Mouse (Mus musculus): ENCODE measurements around the gene Nucb1.
"Not testable (repeated sequence)": the region's sequence is repeated elsewhere in the genome, so short reads cannot be mapped to it uniquely, and the experiment has no call there.

Nucb1 gene

DNA sequence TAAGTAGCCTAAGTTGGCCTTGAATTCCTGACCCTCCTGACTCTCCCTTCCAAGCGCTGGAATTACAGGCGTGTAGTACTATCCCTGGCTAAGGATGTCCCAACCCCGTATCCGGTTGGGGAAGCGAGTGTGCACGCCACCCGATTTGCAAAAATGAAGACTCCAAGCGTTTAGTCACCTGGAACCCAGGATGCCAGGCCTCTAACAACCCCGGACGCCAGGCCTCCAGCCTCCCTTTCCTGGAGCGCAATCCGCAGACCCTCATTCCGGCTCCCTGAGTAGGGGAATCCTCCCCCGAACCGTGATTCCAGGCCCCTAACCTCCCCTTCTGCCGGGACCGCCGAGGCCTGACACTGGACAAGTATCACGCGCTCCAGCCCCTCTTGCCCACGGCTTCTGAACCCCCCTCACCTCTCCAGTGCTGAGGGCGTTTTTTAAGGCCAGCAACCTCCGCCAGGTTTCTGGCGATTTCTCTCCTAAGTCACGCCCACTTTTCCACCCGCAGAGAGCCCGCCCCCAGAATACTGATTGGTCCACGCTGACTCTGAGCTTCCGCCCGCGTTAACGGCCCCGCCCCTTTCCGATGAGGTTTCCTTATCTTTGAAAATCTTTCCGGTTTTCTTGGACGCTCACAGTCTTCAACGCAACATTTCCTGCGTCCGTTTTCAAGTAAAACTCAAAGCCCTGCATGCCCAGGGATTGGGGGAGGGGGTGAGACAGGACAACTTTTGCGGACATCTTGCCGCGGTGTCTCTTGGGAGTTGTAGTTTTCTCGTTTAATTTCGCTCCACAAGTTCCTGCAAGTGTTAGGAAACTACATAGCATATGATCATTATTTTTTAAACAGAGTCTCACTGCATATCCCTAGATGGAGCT, at the start of gene Nucb1:
Gene Nucb1 (minus strand): TSS at position 495 of the 876 bp plus-strand sequence.
- peak; percentile 87 for DNase-seq

DNA sequence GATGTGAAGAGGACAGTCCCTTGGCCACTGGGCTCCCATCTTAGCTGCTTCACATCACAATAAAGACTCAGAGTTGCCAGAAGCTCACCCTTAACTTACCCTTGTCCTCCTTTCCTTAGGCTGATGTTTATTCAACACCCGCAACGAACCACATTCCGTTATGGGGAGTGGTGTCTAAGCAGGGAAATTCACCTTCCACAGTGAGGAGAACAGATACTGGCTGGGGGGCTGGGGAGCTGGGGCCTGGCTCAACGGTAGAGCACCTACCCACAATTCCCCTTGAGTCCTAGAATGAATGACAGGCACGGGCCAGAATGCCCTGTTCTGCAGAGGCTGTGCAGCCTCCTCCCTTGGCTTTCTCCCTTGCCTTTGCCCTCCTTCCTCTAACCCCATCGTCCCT, 48.7 kb upstream of the Nucb1 start:
- no peak for DNase-seq

DNA sequence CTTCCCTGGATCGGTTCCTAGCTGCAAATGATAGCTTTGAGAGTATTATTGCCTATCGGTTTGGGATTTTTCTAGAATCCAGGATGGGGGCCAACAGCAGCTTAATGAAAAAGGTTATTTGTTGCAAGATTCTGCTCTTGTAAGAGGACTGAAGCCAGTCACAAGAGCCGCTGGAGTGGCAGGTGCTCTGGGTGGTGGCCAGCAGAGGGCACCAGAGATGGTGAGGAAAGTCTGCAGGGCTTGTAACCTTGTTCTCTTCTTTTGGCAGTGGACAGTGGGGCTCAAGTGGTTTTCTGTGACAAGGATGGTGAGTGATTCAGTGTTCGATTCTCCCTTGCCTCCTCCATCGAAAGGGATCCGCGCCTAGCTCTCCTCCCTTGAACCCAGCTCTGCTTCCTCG, 45.6 kb upstream of the Nucb1 start:
- DNase-seq, result peak; percentile 65

DNA sequence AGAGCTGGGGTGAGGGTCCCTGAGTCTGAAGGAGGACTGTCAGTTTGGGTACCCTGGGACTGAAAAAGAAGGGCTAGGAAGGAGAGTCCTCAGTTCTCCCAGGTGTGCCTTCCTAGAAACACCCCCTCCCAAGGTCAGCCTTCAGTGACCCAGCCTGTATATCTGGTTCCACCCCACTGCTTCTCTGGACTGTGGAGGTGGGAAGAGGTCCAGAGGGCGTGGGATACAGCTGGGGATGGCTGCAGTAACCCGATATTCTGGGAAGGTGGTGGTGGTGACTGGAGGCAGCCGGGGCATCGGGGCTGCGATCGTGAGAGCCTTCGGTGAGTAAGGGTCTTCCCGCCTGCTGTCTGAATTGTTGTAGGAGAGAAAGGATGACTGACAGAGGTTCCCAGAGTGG, 44.5 kb upstream of the Nucb1 start, which contains the start of gene Hsd17b14:
Gene Hsd17b14 (plus strand): TSS at position 150 of the 400 bp plus-strand sequence.
- no peak for DNase-seq

DNA sequence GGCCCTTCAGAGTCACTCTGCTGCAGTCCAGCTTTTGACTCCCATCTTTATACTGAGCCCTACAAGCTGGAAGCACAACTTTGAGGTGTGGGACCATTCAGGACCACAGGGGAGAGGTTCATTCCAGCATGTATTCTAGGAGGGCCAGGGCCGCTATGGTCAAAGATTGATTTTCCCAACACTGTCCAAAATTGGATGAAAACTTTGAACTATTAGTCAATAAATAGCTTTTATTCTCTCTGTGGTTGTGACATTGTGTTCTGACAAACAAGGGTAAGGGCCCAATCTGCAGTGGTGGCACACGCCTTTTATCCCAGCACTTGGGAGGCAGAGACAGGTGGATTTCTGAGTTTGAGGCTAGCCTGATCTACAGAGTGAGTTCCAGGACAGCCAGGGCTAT, 43.8 kb upstream of the Nucb1 start:
- no peak for DNase-seq

DNA sequence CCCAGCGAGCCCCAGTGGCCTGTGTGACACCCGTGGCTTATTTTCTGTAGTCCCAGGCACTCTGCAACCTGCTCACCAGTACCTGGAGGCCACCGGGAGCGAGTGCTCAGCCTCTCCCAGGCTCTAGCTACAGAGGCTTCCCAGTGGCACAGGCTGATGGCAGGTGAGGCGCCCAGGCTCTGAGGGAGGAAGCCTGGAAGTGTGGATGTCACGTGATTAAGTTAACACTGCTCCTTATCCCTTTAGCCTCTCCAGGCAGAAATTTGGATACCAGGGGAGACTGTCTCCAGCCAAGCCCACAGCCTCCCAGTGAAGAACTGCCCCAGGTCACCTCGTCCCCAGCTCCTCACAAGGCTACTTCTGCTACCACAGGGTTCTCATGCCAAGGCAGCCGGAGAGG, 43.3 kb upstream of the Nucb1 start:
- DNase-seq, result no peak

DNA sequence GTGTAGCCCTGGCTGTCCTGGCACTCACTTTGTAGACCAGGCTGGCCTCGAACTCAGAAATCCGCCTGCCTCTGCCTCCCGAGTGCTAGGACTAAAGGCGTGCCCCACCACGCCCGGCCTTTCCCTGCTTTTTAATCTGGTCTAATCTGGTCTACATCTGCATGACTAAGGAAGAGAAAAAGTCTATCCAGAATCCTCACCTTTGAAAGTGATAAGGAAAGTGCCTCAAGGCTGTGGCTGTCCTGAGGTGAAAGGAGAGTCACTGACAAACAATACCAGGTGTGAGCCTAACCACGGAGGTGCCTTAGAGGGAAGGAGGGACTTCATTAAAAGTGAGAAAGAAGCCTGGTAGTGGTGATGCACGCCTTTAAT, 41.3 kb upstream of the Nucb1 start:
- DNase-seq, result no peak

DNA sequence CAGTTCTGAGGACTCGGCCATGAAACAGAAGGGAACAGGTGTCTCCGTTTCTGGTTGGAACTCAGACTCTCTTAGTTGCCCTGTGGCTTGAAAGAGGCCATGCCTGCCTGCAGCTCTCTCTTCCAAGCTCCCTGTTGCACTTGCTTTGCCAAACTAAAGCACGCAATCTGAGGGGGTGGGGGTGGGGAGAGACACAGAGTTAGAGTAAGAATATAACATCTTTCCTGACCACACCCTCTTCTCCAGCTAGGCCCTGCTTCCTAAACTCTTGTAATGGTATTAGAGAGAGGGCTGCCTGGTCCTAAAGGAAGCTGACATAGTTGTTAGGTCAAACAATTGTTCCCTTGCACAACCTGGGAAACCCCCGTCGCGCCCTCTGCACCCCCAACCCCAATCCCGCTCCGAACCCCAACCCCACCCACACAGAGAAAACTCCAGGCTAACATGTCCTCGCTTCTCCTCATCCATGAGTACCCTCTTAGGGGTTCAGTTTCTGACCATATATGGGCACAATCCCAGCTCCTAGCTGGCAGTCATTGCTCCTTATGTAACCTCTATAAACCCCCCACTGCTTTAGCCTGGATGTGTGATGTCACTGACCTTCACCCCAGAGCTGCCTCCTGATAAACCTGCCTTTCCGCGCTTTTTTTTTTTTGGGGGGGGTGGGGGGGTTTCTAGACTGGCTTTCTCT, 40.8 kb upstream of the Nucb1 start:
- no peak for DNase-seq

DNA sequence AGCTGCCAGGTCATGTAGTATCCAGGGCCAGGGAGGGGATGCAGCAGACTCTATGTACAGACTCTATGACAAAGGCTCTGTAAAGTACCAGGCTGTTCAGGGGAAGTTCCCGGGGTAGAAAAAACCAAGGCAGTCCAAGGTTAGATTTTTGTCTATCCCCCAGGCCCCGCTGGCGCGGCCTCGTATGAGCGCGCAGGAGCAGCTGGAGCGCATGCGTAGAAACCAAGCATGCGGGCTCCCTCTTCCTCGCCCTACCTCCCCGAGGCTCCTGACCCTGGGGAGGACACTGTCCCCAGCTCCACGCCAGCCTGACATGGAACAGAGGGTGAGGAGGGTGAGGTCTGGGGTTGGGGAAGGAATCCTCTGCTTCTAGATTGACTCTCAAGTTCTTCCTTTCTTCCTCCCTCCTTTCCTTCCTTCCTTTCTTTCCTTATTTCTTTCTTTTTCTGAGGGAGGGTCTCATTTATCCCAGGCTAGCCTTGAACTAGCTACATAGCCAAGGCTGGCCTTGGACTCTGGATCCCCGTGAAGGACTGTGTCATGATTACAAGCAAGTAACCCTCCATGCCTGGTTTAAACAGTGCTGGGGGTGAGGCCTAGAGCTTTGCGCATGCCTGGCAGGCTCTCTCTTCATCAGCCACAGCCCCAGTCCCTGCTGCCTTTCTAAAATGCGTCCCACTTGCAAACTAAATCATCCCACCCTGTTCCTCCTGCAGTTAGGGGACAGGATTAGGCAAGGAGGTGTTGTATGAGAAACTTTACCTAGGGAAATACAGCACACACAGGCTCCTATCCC, 39.6 kb upstream of the Nucb1 start:
- no peak for DNase-seq

DNA sequence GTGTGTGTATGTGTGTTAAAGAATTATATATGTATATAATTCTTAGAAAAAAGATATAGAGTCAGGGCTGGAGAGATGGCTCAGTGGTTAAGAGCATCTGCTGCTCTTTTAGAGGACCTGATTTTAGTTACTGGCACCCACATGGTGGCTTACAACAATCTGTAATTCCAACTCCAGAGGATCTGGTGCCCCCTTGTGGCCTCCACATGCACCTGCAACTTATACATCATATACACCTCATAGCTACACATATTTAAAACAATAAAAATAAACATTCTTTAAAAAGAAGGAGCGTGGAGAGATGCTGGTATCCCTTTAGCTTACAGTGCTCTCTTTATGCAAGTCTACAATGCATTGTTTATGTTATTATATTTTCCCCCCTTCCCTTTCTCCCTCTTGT, 34.3 kb upstream of the Nucb1 start:
- no peak for DNase-seq

DNA sequence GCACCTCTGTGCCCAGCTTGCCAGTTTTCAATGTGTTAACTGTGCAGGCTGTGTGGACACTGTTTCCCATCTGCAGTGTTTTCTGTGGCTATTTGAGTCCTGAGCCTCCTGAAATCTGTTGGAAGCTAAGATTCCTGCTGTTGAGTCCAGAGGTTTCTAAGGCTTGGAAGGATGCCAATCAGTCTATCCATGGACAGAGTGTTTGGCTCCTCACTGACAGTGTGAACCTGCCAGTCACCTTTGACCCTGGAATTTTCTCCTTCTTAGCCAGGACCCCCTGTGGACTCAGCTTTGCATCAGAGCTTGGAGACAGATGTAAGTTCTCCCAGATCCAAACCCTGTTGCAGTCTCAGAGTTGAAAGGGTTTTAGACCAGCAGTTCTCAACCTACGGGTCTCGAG, 30.0 kb upstream of the Nucb1 start:
- no peak for DNase-seq

DNA sequence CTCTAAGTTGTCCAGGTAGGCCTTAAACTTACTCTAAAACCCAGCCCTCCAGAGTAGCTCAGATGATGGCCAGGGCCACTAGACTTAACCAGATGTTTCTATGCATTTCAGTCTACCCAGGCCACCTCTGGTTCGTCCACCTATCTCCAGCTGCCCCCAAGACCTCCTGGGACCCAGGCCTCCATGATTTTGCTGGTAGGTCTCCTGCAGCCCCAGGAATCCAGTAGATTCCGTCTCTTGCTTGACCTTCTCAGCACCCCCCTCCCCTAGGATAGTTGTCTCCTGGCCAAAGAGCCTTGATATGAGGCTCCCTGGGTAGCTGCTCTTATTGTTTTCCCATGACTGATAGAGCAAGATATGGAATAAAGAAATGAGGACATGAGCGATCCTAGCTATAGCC, 28.9 kb upstream of the Nucb1 start:
- DNase-seq, result no peak

DNA sequence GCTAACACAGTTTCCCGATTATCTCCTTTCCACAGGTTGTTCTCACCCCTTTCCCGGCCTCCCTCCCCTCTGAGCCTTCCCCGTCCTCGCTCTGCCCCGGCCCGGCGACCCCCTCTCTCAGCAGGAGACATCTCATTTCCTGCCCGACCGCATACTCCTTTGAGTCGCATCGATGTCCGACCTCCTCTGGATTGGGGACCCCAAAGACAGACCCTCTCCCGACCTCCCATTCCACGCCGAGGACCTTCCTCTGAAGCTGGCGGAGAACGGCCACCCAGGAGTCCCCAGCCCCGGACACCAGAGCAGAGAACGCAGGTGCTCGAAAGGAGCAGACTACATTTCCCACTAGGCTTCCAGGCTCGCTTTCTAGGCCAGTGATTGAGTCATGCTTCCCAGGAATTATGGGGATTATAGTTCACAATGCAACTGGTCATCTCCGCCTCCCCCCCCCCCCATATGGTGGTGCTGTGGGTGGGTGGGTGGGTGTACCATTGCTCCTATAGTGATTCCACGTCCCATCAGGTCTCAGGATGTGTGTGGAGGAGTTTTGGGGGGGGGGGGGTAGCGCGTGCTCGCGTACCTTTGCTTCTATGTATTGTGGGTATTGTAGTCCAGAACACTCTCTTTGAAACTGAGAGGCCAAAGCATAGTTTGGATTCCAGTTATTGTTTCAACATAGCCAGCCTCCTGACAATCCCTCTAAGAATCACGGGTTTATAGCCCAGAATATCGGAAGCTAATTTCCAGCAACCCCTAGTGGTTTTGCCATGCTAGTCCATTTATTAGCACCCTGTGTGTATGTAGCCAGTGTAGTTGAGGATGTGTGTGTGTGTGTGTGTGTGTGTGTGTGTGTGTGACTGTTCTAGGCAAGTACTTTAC, 28.2 kb upstream of the Nucb1 start:
- DNase-seq, result peak; percentile 53

DNA sequence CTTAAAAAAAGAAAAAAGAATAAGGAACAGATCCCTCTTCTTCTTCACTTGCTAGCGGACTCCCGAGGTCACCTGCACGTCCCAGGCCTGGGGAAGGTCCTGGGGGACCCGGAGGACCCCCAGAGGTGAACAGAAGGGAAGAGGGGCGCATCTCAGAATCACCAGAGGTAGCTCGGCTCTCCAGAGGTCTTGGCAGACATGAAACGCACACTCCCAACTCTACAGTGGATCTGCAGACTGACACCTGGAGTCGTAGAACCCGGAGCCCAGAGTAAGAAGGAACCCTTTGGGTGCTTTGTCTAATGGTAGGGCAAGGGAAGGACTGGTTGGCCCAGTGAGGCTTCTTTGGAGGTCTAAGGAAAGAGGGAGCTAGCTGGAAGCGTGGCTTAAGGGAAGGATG, 27.4 kb upstream of the Nucb1 start:
- DNase-seq, result no peak

DNA sequence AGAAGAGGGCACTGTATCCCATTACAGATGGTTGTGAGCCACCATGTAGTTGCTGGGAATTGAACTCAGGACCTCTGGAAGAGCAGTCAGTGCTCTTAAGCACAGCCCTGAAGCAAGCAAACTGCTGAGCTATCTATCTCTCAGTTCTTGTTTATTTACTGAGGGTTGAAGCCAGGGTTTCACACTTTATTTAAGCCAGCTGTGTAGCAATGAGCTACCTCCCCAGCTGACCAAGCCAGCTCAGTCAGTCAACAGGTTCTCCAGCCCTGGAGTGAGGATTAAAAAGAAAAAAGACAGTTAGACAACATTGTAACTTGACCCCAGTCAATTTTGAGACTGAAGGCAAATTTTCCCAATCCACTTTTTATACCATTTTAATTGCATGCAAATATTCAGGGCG, 25.5 kb upstream of the Nucb1 start:
- DNase-seq, result no peak

DNA sequence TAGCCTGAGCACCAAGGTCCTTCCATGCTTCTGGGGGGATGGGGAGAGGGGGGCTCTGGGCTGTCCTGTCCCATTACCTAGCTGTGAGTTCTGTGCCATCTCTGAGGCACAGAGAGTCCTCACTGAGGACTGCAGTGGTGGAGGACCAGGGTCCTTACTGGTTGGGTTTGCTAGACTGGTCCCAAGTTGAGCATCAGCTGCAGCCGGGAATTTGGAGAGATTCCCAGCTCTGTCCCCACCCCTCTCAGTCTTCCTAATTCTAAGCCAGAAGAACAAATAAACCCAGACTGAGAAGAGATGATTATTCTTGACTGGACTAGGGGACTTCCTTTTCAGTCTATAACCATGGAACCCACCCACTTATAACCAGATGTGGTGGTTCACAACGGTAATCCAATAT, 20.4 kb upstream of the Nucb1 start:
- no peak for DNase-seq

DNA sequence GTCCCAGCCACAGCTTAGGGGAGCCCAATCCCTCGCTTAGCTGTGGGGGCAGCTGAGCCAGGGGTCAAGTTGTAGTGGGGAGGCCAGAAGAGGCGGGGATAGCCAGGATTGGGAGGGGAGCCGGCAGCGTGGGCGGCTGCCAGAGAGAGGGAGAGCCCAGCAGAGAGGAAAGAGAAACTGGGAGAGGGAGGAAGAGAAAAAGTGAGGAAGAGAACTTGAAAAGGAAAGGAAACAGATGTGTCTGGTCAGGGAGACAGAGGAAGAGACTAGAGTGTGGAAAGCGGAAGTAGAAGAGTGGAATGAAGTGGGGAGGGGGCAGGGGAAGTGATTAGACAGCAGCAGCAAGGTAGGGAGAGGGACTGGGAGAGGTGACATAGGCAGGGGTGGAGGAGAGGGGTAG, 19.3 kb upstream of the Nucb1 start:
- DNase-seq, result no peak

DNA sequence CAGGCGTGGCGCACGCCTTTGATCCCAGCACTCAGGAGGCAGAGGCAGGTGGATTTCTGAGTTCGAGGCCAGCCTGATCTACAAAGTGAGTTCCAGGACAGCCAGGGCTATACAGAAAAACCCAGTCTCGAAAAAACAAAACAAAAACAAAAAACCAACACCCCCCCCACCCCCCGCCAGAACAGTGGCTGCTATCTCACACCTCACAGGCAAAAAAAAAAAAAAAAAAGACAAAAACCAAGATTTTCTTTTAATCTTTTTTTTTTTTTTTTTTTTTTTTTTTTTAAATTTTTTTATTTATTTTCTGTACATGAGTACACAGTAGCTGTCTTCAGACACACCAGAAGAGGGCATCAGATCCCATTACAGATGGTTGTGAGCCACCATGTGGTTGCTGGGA, 17.0 kb upstream of the Nucb1 start:
- DNase-seq, result not testable (repeated sequence)

DNA sequence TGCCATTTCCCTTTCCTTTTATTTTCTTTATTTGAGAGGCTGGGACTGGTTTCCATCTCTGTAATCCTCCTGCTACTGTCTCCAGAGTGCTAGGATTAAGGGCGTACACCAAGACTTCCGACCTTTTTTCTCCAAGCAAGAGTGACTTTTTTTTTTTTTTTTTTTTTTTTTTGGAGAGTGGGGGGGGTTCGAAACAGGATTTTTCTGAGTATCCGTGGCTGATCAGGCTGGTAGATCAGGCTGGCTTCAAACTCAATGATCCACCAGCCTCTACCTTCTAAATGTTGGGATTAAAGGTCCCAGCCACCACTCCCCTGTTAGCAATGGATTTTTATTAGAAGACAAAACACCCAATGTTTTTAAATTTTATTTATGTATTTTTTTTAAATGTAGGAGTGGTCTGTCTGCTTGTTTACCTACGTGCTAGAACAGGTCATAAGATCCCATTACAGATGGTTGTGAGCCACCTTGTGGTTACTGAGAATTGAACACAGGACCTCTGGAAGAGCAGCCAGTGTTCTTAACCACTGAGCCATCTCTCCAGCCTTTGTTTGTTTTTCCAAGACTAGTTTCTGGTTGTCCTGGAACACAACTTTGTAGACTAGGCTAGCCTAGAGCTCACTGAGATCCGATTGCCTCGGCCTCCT, 16.4 kb upstream of the Nucb1 start:
- no peak for DNase-seq

DNA sequence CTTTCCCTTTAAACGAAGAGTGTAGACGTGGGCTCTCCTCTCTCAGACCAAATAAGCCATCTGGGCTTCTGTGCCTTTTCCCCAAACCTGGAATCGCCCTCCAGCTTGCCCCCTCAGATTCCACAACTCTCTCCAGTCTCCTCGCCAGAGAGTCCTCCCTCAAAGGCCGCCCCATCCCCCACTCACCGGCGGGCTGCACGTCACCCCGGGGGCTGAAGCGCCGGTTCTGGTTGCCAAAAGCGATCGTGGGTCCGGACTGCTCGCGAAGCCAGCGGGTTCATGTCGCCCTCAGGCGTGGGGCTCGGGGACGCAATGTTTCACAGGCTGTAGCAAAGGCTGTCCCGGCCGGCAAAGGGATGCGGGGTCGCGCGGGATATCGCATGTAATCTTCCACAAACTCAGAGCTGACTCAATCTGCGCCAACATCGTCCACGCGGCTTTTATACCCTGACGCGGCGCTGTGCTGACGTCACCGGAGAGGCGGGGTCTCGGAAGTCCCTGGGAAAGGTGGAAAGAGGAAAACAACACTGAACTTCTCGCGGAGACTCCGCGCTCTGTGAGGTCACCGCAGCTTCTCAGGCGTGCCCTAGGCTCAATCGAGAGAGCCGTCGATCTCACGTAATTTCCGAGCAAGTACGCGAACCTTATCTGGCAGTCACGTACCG, 15.7 kb upstream of the Nucb1 start, which contains the start of the genes Ppp1r15a and Plekha4:
Gene Ppp1r15a (minus strand): TSS at position 460 of the 665 bp plus-strand sequence.
Gene Plekha4 (plus strand): TSS at position 522 of the 665 bp plus-strand sequence.
- DNase-seq, result peak; percentile 94
